8 mouse cellular contexts compared by ENCODE assay signal in the genomic region with DNA sequence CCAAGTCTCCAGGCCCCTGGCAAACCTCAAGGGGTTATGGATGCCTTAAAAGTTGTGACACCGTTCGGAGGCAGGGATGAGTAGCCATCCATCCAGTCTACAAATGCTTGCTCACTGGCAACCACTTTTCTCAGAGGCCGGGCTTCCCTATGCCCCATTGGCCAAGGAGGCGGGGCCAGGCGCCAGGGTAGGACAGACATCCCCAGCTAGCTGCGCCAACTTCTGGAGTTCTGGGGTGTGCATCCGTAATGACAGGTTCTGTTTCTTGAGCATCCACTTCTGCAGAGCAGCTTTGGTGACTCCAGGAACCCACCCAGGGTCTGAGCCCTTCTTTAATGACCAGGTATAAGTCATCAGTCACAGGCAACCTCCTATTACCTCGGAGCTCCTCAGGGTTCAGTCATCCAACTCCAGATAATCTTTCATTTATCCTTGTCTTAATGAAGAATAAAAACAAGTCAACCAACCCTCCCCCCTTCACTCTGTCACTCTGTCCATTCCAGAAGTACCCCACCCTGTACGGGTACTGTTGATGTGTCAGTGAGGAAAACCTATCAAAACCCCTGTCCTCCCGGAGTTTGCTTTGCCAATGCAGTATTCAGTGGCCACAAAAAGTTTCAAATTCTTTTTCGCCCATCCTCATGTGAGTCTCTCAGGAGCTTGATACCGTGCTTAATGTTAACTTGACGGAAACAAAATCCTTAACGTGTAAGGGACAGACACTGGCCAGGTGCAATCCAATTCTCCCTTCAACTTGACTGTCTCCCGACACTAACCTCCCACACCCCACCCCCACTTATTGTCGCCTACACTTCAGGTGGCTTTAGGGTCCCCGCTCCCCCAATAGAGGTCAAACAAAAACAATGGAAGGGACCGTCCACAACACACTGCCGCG. TPM values are rescaled to one million over a fixed set of nuclear protein-coding genes. Genes with fewer than 3 reads are reported as not detected.
A peak's percentile ranks its signal among the peaks of the same experiment; 100 is the strongest.
DNase-seq lines count a peak whose midpoint lies in the region; ATAC-seq and TF ChIP-seq lines count a peak whose summit lies in the region.

No protein-coding gene starts in this region.

- no peaks in the 10 kb centered on the region for H3K36me3 ChIP-seq in intestine, embryonic 16.5 days (ENCODE audit: control insufficient read depth, insufficient read depth, low read length)
- no peaks in the 10 kb centered on the region for H3K36me3 ChIP-seq in stomach, postnatal 0 days (ENCODE audit: control insufficient read depth, insufficient read depth, low read length)

- peak overlapping the region; percentile 80 for H3K9ac ChIP-seq in intestine, embryonic 16.5 days (ENCODE audit: low read depth, low read length)
- peak overlapping the region; percentile 70 for H3K9ac ChIP-seq in stomach, postnatal 0 days (ENCODE audit: low read length)

- no peak for TF ChIP-seq CTCF in lung, adult 2 months (IDR thresholded peaks at IDR 0.05; ENCODE audit: insufficient read depth, low read length)
- TF ChIP-seq CTCF in stomach, postnatal 0 days (IDR thresholded peaks at IDR 0.05; ENCODE audit: low read depth): no peak

- H3K4me3 ChIP-seq in brown adipose tissue, adult 24 weeks (ENCODE audit: insufficient read depth, low read depth, low read length): peak overlapping the region; percentile 97
- peak overlapping the region; percentile 73 for H3K4me3 ChIP-seq in intestine, embryonic 16.5 days (ENCODE audit: low read length)
- peak overlapping the region; percentile 86 for H3K4me3 ChIP-seq in lung, adult 2 months (replicated peaks; ENCODE audit: extremely low read depth, low read depth, low read length)
- peak overlapping the region; percentile 53 for H3K4me3 ChIP-seq in stomach, postnatal 0 days (ENCODE audit: low read depth, low read length)

- 0 out of 2 replicates have a peak, but pooled peaks have one; percentile 19 for TF ChIP-seq POLR2A in lung, adult 2 months (IDR thresholded peaks at IDR 0.05; ENCODE audit: borderline replicate concordance, extremely low read depth, low read depth, low read length)

- no peak for TF ChIP-seq EP300 in stomach, postnatal 0 days (optimal IDR thresholded peaks at IDR 0.05)

- peak overlapping the region; percentile 95 for H3K4me2 ChIP-seq in intestine, embryonic 16.5 days (ENCODE audit: low read depth, low read length)
- peak overlapping the region; percentile 92 for H3K4me2 ChIP-seq in stomach, postnatal 0 days (replicated peaks; ENCODE audit: low read depth)

- peaks cover 19% of the 10 kb centered on the region for H3K27me3 ChIP-seq in intestine, embryonic 16.5 days (replicated peaks; ENCODE audit: control insufficient read depth, insufficient read depth, low read length)
- H3K27me3 ChIP-seq in stomach, postnatal 0 days (ENCODE audit: control insufficient read depth, insufficient read depth, low read length): no peaks in the 10 kb centered on the region

- WGBS in intestine, embryonic 16.5 days: 17% methylated on average over 20 of the region's 20 CpGs
- WGBS in lung, adult 2 months: 11% methylated on average over 20 of the region's 20 CpGs
- 18% methylated on average over 20 of the region's 20 CpGs for WGBS in stomach, postnatal 0 days

- peak overlapping the region; percentile 70 for H3K27ac ChIP-seq in brown adipose tissue, adult 24 weeks (replicated peaks; ENCODE audit: low read depth, low read length)
- no peak overlapping the region for H3K27ac ChIP-seq in intestine, embryonic 16.5 days (ENCODE audit: low read length)
- H3K27ac ChIP-seq in stomach, postnatal 0 days (replicated peaks): no peak overlapping the region

- peak; percentile 25 for DNase-seq in embryo, embryonic 10 days (ENCODE audit: low spot score)
- no peak for DNase-seq in embryo, embryonic 10.5 days (ENCODE audit: low spot score)
- peak; percentile 57 for DNase-seq in gastrocnemius, postnatal 10 days
- peak; percentile 72 for DNase-seq in lung, adult 2 months
- DNase-seq in stomach, postnatal 0 days (ENCODE audit: low spot score): peak; percentile 40
- no peak for DNase-seq in thymus, postnatal 10 days (ENCODE audit: low spot score in 2 of 2)

- peaks cover 15% of the 10 kb centered on the region for H3K4me1 ChIP-seq in brown adipose tissue, adult 24 weeks (ENCODE audit: control insufficient read depth, insufficient read depth, insufficient read length, low read length)
- H3K4me1 ChIP-seq in intestine, embryonic 16.5 days (ENCODE audit: control insufficient read depth, insufficient read depth, low read length): peaks cover 7% of the 10 kb centered on the region; the same call in 1 of the 2 replicates
- peaks cover 7% of the 10 kb centered on the region for H3K4me1 ChIP-seq in lung, adult 2 months (ENCODE audit: control insufficient read depth, insufficient read depth, low read length)
- no peaks in the 10 kb centered on the region for H3K4me1 ChIP-seq in stomach, postnatal 0 days (replicated peaks; ENCODE audit: control insufficient read depth, insufficient read depth)

- no peaks in the 10 kb centered on the region for H3K9me3 ChIP-seq in intestine, embryonic 16.5 days (ENCODE audit: control insufficient read depth, low read length)
- no peaks in the 10 kb centered on the region for H3K9me3 ChIP-seq in stomach, postnatal 0 days (ENCODE audit: control insufficient read depth, low read length)

- ATAC-seq in intestine, embryonic 16.5 days: peak; percentile 43; the same call in 1 of the 2 replicates
- peak; percentile 31; the same call in 1 of the 2 replicates for ATAC-seq in stomach, postnatal 0 days (ENCODE audit: low FRiP score, low TSS enrichment)

RNA-seq across cellular contexts. Expression of gene Fam189a2, which starts 1.0 kb away (rescaled TPM):
- 2.9 and 3.7 TPM in 2 replicates for polyA plus RNA-seq in brown adipose tissue, adult 24 weeks (2012; ENCODE audit: insufficient read depth, insufficient read length, missing spikeins)
- 10 to 100 TPM; 39.6 to 42.5 TPM for total RNA-seq in gastrocnemius, postnatal 10 days (2021)
- polyA plus RNA-seq in intestine, embryonic 16.5 days (2015; fragmentation: Nextera tagmentation; extraction: Ambion mirVana): 0.88 and 0.93 TPM in 2 replicates
- polyA plus RNA-seq in lung, adult 2 months (2012; rRNA removed): 106 and 145 TPM in 2 replicates
- polyA plus RNA-seq in stomach, postnatal 0 days (2015; fragmentation: Nextera tagmentation; extraction: Ambion mirVana): 0.75 and 1.9 TPM in 2 replicates

Comparison
In these comparisons a context has a peak if more than half of its experiments do, and no peak if none do; other contexts are left out.
1. DNase-seq: peak in embryo, embryonic 10 days (single experiment), gastrocnemius, postnatal 10 days (single experiment), lung, adult 2 months (single experiment) and stomach, postnatal 0 days (single experiment); none in embryo, embryonic 10.5 days (single experiment) and thymus, postnatal 10 days (0 of 2).
2. RNA of gene Fam189a2, which starts 1.0 kb away (polyA plus RNA-seq): 106 to 145 TPM in lung, adult 2 months; 2.9 to 3.7 TPM in brown adipose tissue, adult 24 weeks, 0.88 to 0.93 TPM in intestine, embryonic 16.5 days and 0.75 to 1.9 TPM in stomach, postnatal 0 days; every median in the first group is over 10 times any median in the second.
3. Peak in every context shown above with its lines, with median percentiles within 50 percentile points of each other: H3K4me3 ChIP-seq.